Mouse (Mus musculus) layer of hippocampus, adult 6 months (tissue): ENCODE results near the gene Cited1. TPM values are rescaled to one million over a fixed set of nuclear protein-coding genes. Genes with fewer than 3 reads are reported as not detected.

Source experiments
- long read RNA-seq, 2 experiments: library from polyadenylated mRNA; unstranded; transcript quantifications; one replicate each; pipeline ENCODE4 v2.0.0; 2019 to 2020
- microRNA-seq: library from miRNA; unstranded; fragments of <30 nt; microRNA quantifications from one replicate; pipeline ENCODE4 v1.2.0, GENCODE M21; 2020
- polyA plus RNA-seq: library from polyadenylated mRNA; unstranded; fragments of <200 nt; fragmentation: Nextera tagmentation; gene quantifications from 2 replicates; pipeline ENCODE4 v1.2.3, GENCODE M21; 2021

Cited1 gene
- polyA plus RNA-seq, result 2.5 and 3.0 TPM in 2 replicates
- long read RNA-seq, experiment 1, partial matches to known transcripts, result 0 of 2 reads
- long read RNA-seq, experiment 1, other reads (novel, unspliced or antisense), result 0 of 2 reads
- long read RNA-seq, experiment 2, partial matches to known transcripts, result 0 of 1 reads
- long read RNA-seq, experiment 2, other reads (novel, unspliced or antisense), result 0 of 1 reads

GRCm38 (mm10) chrX:102251937-102252860, at the start of gene Cited1:
Gene Cited1 (minus strand): TSS chrX:102252181.

Small RNA genes within 50 kb of the gene (microRNA-seq; reads per million reads assigned to microRNA genes)
- gene Gm26318, result not detected

Other genes with a start within 250 kb of the Cited1 start
- 1.1 and 1.2 TPM in 2 replicates for gene Rtl5, start 180.9 kb downstream of the Cited1 start, polyA plus RNA-seq
- 130 and 137 TPM in 2 replicates for gene Pin4, start 132.7 kb downstream of the Cited1 start, polyA plus RNA-seq
- 0.03 TPM in 1 of 2 replicates, not detected in the other for gene Ercc6l, start 95.1 kb downstream of the Cited1 start, polyA plus RNA-seq
- 1,083 and 1,190 TPM in 2 replicates for gene Rps4x, start 62.8 kb downstream of the Cited1 start, polyA plus RNA-seq